Mouse (Mus musculus): Measurements from ENCODE around the gene Pank1.

GRCm38 (mm10) chr19:34827444-34827843 is 51.8 kb downstream of the Pank1 start:
- TF ChIP-seq KAT2A (IDR thresholded peaks at IDR 0.05; ENCODE audit: insufficient replicate concordance, low read length): no peak
- TF ChIP-seq CTCF (conservative IDR thresholded peaks at IDR 0.05 in 1 of 2, IDR thresholded peaks at IDR 0.05 in 1 of 2; ENCODE audit: low read depth in 2 of 2, low read length in 2 of 2): no peak
- no peak for TF ChIP-seq HCFC1 (IDR thresholded peaks at IDR 0.05; ENCODE audit: low read depth, low read length)
- TF ChIP-seq BHLHE40 (IDR thresholded peaks at IDR 0.05; ENCODE audit: low read depth, low read length): no peak
- TF ChIP-seq POLR2AphosphoS2 (IDR thresholded peaks at IDR 0.05; ENCODE audit: low read depth, low read length): no peak
- TF ChIP-seq MAX (IDR thresholded peaks at IDR 0.05; ENCODE audit: low read length): no peak
- no peak for TF ChIP-seq SIN3A (IDR thresholded peaks at IDR 0.05; ENCODE audit: low read length)
- TF ChIP-seq POLR2A (IDR thresholded peaks at IDR 0.05; ENCODE audit: low read depth, low read length): no peak
- no peak for TF ChIP-seq ZC3H11A (IDR thresholded peaks at IDR 0.05; ENCODE audit: low read depth, low read length)
- TF ChIP-seq MAZ (IDR thresholded peaks at IDR 0.05; ENCODE audit: low read depth, low read length): no peak
- TF ChIP-seq ZMIZ1 (IDR thresholded peaks at IDR 0.05; ENCODE audit: low read depth, low read length): no peak
- no peak for TF ChIP-seq NELFE (IDR thresholded peaks at IDR 0.05; ENCODE audit: low read depth, low read length)
- TF ChIP-seq EP300 (IDR thresholded peaks at IDR 0.05; ENCODE audit: low read length): no peak

All from CH12.LX (cell line).